Mouse (Mus musculus): Measurements from ENCODE around the gene Dcakd.
A peak's percentile ranks its signal among the peaks of the same experiment; 100 is the strongest.

Gene Dcakd

DNA sequence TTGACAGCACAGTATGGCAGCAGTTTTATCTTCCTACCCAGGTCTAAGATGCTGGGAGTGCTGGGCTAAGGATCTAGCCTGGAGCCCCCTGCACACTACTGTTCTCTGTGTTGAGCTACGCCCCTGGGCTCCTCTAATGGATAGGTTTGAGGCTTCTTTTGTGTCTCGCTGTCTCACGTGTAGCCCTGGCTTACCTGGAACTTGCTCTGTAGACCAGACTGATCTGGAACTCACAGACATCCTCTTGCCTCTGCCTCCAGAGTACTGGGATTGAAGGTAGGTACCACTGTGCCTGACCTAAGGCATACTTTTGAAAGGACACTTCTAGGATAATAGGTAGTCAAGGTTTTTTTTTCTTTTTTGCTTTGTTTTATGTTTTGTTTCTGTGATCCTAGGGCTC, 15.8 kb upstream of the Dcakd start:
- DNase-seq, result no peak

DNA sequence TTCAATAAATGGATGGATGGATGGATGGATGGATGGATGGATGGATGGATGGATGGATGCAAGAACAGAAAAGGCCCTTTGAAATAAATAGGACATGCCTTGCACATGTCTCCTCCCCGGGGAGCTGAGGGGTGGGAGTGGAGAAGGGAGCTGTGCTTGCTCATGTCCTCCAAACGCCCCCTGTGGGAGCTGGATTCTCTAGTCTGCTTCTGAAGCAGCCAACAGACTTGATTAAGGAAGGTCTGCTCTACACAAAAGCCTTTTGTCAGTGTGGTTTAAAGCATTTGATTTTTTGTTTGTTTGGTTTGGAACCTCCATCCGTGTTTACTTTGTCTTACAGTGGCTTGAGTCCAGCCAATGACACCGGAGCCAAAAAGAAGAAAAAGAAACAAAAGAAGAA, 14.7 kb upstream of the Dcakd start:
- DNase-seq, result no peak

DNA sequence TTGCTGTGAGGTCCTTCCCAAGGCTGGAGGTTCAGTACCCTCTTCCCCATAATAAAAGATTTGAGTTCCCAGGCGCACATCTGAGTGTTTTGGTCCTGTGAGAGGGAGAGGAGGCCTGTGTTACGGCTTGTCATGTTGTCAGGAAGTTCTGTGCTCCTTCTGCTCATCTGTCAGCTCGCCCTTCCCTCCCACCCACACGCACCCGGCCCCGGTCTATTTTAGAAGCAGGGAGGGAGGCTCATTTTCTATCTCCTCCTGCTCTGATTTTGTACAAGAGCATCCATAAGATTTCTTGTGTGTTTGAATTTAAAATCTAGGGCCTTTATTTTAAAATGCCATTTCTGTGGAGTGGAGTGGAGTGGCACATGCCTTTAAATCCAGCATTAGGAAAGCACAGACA, 9.9 kb upstream of the Dcakd start:
- no peak for DNase-seq

DNA sequence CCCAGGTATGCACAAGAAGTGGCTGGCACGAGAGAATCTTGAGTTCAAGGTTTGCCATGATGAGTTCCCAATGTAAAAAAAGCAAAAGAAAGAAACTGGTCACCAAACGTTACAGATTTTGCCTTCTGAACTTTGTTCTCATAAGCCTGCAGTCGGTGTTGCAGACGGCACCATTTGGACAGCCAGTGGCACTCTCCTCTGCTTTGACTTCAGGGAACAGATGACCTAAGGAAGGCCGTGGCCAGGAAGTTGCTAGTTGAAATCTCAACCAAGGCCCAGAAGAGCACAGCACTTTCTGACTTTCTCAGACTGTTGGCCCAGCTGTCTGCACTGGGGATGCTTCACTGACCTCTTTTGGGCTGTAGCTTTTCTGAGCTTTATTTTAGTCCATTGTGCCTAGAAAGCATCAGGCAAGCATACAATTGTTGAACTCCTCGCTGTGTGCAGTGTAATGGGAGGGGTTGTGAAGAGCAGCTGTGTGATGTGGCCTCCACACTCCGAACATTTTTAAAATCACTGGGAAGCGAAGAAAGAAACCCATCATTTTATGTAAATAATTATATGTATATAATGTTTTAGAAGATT, 8.8 kb upstream of the Dcakd start:
- no peak for DNase-seq

GRCm38 (mm10) chr11:103035007-103035406, 6.9 kb upstream of the Dcakd start:
- DNase-seq, result no peak

GRCm38 (mm10) chr11:103033030-103033429, 4.9 kb upstream of the Dcakd start:
- DNase-seq, result no peak

DNA sequence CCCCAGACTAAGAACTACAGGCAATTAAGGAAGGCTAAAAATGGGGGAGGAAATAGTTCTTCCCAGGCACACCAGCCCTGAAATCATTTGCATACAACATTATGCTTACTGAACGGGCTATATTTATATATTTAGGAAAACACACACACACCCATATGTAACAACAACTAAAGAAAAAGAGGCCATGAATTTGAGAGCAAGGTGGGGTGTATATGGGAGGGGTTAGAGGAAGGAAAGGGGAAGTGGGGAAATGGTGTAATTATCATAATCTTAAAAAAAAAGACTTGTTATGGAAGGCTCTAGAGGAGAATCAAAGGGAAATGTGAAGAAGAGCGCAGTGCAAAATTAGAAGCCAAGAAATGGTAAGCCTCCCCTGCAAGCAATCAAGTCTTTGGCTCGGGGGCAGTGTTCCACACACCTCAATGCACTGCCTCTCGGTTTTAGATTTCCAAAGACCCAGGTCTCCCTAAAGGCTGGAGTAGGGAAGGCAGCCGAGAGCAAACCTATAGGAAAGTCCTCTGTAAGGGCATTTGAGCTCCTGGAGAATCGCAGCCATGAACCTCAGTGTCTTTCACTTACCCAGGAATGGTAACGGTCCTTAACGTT, 460 bp downstream of the Dcakd start:
- no peak for DNase-seq

GRCm38 (mm10) chr11:103026901-103027300, 1.2 kb downstream of the Dcakd start:
- DNase-seq, result no peak

- DNase-seq, result no peak
Observed at GRCm38 (mm10) chr11:103023974-103024373, 4.2 kb downstream of the Dcakd start.

DNA sequence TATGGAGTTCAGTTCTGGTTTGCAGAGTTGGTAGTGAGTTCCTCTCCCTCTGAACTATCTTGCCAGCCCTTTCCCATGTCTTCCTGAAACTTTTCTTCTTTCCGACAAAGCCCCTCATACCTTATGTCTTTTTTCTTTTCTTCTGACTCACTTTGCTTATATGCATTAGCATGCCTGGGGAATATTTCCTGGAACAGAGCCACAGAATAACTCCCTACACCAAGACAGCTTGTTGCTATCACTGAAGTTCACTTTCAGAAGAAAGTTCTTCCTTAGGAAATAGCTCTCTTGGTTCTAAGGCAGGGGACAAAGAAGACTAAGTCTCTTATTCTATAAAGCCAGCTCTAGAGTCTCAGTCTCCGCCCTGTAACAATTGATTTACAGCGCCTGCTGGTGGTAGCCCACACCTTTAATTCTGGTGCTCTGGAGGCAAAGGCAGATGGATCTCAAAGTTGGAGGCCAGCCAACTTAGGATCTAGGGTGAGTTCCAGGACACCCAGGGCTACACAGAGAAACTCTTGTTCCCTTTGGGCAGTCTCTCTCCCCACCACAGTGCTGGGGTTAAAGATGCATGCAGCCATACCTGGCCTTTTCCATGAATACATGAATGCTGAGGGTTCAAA, 7.3 kb downstream of the Dcakd start:
- no peak for DNase-seq

- no peak for DNase-seq
Observed at GRCm38 (mm10) chr11:103019325-103019724, 8.8 kb downstream of the Dcakd start.

DNA sequence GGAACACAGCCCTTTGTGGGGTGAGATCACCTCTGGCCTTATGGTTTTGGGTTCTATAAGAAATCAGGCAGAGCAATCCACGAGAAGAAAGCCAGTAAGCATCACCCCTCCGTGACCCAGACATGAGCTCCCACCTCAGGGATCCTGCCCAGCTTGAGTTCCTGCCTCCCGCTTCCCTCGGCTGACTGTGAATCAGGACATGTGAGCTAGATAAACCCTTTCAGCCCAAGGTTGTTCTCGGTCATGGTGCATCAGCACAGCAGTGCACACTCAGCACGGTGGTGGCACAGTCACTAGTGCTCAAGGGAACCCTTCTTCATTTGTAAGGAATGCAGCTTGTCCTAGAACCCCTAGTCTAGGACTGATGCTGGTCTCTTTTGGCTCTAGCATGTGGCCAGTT, 9.3 kb downstream of the Dcakd start:
- DNase-seq, result no peak

- no peak for DNase-seq
Observed at GRCm38 (mm10) chr11:103017661-103018060, 10.5 kb downstream of the Dcakd start.

- DNase-seq, result peak; percentile 100
Observed at GRCm38 (mm10) chr11:103016930-103017329, 11.2 kb downstream of the Dcakd start.

- DNase-seq, result no peak
Observed at GRCm38 (mm10) chr11:103015881-103016825, 12.0 kb downstream of the Dcakd start.

DNA sequence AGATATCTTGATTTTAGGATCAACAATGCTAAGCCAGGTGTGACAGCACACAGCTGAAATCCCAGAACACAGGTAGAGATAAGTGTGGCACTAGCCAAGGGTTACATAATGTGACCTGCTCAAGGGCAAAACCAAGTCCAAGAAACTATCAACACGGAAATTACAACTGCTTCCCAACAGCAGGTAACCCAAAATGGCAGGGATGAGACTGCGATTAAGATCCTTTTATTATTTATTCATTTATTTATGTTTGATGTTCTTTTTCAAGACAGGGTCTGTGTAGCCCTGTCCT, 17.0 kb downstream of the Dcakd start:
- no peak for DNase-seq

DNA sequence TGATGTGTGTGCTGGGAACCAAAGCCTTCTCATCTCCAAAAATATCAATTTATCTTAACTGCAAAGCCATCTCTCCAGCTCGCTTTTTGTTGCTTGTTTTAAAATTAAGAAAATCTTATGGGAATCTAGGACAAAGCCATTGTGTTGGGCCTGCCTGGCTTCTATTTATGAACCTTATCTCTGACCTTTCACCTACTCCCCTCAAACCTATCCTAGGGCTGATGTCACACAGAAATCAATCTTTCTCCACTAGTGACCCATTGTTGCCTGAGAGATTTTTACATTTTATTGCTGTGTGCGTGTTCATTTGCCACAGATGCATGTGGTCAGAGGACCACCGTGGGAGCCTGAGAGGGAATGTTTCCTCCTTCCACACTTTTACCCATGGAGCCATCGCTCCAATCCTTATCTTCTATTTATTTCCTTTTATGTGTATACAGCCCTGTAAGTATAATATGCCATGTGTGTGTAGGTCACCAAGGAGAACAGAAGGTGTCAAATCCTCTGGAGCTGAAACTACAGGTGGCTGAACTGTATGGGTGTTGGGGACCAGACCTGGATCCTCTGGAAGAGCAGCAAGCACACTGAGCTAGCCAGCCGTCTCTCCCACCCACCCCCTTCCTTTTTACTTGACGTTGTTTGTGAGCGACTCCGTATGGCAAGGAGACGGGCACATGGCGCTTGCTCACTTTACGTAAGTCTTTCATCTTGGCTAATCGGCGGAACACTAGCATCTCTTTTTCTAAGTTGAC, 17.5 kb downstream of the Dcakd start:
- DNase-seq, result no peak

DNA sequence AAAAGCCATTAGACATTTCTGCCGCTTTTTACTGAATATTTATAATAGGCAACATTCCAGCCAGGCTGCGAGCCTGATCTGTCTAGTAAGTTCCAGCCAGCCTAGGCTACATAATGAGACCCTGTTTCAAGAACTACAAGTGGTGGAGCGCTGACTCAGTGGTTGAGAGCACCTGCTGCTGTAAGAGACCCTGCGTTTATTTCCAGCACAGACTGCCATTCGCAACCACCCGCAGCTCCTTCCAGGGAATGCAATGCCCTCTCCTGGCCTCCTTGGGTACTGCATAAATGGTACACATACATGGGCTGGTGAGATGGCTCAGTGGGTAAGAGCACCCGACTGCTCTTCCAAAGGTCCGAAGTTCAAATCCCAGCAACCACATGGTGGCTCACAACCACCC, 18.9 kb downstream of the Dcakd start:
- DNase-seq, result peak; percentile 53

DNA sequence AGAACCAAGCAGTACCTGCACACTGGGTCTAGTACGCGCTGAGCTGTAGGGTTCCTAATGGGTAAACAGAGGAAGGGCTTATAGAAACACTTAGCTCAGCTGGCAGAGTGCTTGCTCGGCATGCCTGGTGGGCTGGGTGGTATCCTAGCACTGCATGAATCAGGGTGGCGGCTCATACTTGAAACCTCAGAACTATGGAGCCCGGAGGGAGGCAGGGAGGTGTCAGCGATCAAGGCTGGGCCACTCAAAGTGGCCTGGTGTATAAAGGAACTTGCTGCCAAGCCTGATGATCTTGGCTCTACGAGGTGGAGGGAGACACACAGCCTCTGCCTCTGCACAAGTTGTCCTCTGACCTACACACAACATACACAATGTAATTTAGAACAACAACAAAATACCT, 19.6 kb downstream of the Dcakd start:
- no peak for DNase-seq

DNA sequence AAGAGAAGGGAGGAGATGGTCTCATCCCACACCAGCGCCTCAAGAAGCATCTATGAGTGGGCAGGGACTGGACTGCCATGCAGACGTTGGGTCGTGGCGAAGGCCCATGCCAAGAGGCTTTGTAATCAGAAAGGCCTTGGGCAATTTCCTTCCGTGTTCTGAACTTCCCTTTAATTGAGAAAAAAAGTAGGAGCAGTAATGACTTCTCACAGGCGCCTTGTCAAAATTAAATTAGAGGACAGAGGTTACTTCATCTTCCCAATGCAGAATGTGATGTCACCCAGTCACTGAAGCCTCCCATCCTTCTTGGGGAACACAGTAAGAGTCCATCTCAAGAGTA, 21.2 kb downstream of the Dcakd start:
- no peak for DNase-seq

- no peak for DNase-seq
Observed at GRCm38 (mm10) chr11:103006286-103007000, 21.7 kb downstream of the Dcakd start.

DNA sequence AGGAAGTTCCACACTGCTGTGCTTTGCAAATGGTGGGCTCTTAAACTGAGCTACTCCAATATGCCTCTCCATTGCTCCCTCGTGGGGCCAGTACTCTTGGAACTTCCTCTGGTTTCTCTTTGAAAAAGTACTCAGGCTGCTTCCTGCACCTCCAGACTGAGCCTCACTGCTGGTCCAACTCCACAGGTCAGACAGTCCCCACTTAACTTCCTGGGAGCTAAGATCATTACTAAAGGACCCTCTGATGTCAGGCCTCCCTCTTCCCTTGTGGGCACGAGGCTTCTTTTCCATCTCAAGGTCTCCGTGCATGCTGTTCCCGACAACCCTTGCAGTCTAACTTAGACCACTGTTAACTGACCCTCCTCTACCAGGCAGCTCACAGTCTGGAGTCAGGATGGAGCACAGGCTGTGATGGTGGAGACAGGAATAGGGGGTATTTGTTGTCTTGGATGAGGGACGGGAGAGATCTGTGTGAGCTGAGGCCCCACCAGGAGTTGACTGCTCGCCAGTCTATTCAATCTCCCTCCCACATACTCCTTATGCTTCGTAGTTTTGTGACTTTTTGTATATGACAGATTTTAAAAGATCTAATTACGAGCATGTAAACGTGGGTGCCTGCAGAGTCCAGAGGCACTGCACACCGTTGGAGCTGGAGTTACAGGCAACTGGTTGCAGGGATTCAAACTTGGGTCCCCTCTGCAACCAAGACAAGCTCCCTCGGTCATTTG, 22.7 kb downstream of the Dcakd start:
- no peak for DNase-seq
